Mouse (Mus musculus): Measurements from ENCODE around the gene Abca12.

The Abca12 gene

DNA sequence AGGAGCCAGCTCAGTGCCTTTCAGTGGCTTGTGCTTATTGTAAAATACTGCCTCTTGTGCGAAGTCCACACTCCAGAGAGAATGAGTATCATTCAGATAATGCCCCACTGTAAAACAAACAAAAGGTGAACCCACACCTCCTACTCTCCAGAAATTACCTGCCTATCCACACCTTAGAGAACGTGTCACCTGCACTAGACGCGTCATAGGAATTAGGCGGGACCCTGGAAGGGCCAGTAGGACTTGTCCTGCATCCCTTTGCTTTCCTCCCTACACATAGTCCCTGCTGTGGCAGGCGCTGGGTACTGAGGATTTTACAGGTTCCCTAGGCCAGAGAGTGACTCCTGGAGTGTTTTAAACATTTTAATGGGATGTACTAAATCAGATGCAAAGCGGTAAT, at the start of gene Abca12:
Gene Abca12, minus strand, starts transcription at position 101 of the 400 bp plus-strand sequence.
- no peak for DNase-seq (ENCODE audit: low spot score)

GRCm38 (mm10) chr1:71457961-71458360, 43.3 kb upstream of the Abca12 start:
- DNase-seq (ENCODE audit: low spot score), result peak; percentile 33

GRCm38 (mm10) chr1:71447424-71447823, 32.7 kb upstream of the Abca12 start:
- DNase-seq (ENCODE audit: low spot score), result no peak

DNA sequence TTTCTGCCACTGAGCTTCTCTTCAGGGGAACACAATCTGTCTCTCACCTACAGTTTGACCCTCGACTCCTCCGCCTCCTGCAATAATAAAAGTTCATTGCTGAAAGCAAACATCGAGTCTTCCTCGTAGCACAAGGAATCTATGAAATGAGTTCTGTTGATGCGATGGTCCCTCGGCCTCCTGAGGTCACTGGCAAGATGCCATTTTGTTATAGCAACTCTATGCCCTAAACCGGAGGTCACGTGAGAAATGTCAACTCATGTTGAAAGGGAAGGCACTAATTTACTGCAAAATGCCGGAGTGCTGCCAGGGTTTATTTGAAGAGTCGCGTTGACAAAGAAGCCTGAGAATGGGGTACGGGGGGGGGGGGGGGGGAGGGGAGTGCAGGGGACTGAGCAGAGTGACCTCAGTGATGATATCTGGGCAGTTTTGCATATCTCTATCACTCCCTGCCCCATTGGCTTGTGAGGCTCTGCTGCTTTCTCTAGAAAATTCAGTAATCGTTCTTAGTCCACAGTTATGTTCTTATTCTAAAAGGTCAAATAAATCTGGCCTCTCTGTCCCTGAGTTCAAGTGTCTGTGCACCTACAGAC, 7.1 kb upstream of the Abca12 start:
- no peak for DNase-seq (ENCODE audit: low spot score)

GRCm38 (mm10) chr1:71418467-71418866, 3.8 kb upstream of the Abca12 start:
- no peak for DNase-seq (ENCODE audit: low spot score)

DNA sequence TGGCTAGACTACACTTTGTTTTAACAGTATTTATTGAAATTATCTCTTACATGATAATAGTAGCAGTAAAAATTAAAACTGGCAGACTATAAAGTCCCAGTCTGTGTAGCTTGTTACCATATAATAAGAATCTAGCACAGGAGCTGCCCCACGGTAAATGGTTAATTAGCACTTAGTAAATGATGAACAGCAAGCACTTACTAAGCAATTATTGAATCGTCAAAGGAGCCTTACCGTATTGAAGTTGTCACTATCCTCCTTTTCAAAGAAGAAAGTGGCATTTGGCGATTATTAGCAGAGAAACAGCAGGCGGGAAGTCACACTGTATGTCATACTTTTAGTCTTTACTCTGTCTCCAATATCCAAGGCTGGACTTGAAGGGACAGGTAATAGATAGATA, 3.2 kb upstream of the Abca12 start:
- DNase-seq (ENCODE audit: low spot score), result no peak

- DNase-seq (ENCODE audit: low spot score), result no peak
These were observed 626 bp downstream of the Abca12 start for GRCm38 (mm10) chr1:71414084-71414483.

GRCm38 (mm10) chr1:71413114-71413513, 1.6 kb downstream of the Abca12 start:
- no peak for DNase-seq (ENCODE audit: low spot score)

DNA sequence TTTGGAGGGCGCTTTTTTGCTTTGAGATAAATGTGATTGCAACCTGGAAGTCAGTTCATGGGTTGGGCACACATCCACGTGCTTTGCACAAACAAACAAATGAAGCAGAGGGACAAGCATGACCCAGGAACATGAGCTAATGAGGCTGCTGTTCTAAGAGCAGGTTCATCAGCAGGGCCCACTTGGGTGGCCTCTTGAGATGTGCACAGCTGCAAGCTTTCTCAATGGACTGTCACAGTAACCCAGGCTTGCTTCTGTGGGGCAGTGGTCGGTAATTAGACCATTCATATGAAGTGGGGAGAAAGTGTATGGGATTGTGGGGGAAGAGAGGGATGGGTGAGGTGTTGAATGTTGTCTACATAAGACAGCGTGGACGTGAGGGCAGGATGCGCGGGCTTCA, 7.0 kb downstream of the Abca12 start:
- no peak for DNase-seq (ENCODE audit: low spot score)

GRCm38 (mm10) chr1:71397635-71398034, 17.1 kb downstream of the Abca12 start:
- DNase-seq (ENCODE audit: low spot score), result no peak

GRCm38 (mm10) chr1:71396105-71396504, 18.6 kb downstream of the Abca12 start:
- no peak for DNase-seq (ENCODE audit: low spot score)

DNA sequence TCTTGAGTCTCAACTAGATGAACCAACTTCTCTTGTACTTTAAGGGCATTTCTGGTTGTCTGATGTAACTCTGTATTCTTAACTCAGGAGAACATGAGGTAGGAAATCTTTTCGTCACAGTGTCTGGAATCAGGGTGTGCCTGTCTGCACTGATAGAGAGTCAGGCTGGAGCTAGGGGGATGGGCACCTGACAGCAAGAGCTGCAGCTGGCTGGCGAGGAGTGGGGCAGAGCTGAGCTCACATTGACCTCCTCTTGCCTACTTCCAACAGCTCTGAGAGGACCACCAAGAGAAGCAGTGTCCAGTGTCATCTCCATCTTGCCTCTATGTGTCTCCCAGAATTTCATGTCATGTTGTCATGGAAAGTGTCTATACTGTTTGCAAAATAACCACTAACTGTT, 20.5 kb downstream of the Abca12 start:
- no peak for DNase-seq (ENCODE audit: low spot score)

GRCm38 (mm10) chr1:71393489-71393888, 21.2 kb downstream of the Abca12 start:
- DNase-seq (ENCODE audit: low spot score), result no peak

- DNase-seq (ENCODE audit: low spot score), result no peak
These were observed 22.2 kb downstream of the Abca12 start for GRCm38 (mm10) chr1:71392463-71392862.

DNA sequence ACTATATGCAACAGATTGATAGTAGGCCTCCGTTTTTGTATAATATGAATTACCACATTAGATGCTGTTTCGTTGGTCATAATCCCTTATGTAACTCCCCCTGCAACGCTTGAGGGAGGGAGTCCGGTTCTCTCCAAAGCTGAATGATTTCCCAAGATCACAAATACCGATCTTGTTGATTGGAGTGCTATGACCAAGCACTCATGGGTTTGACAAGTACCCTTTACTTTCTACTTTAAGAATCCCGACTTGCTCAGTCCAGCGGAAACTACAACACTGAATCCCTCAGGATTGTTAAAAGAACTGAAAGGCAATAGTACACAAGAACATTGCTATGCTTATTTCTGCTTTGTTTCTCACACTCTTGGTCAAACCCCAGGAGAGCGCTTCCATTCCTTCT, 28.1 kb downstream of the Abca12 start:
- no peak for DNase-seq (ENCODE audit: low spot score)

DNA sequence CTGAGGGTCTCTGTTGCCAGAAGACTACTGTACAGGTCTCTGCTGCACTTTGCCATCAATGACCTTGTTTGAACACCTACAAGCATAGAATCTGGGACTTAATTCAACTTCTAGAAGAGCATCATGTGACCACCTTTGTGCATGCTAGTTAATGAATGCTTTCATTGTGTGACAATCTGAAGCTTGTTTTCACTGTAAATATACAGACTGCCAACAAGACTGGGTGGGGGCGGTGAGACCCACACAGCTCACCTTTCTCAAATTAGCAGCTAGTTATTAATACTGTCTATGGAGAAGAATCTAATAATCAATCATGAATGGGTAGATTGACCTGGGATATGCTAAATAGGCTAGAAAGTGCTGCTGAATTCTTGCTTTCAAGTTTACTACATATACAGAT, 30.6 kb downstream of the Abca12 start:
- DNase-seq (ENCODE audit: low spot score), result no peak

- no peak for DNase-seq (ENCODE audit: low spot score)
These were observed 41.6 kb downstream of the Abca12 start for GRCm38 (mm10) chr1:71373090-71373489.

- DNase-seq (ENCODE audit: low spot score), result no peak
These were observed 44.4 kb downstream of the Abca12 start for GRCm38 (mm10) chr1:71370266-71370665.

DNA sequence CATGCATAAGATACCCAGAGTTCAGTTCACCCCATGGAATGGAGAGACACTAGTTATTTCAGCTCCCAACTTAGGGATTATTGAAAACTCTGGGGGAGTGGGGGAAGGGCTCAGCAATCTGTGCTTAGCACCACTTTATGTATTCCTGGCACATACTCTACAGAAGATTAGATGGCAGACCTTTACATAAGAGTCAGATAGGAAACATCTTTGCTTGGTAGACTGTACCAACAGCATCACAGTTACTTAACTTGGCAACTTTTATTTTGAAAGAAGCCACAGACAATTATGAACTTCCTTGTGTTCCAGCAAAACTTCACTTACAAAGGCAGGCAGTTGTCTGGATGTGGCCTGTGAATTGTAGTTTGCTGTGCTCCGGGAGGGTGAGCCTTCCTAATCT, 46.9 kb downstream of the Abca12 start:
- no peak for DNase-seq (ENCODE audit: low spot score)

GRCm38 (mm10) chr1:71342861-71343554, 71.7 kb downstream of the Abca12 start:
- DNase-seq (ENCODE audit: low spot score), result no peak

GRCm38 (mm10) chr1:71342261-71342594, 72.5 kb downstream of the Abca12 start:
- DNase-seq (ENCODE audit: low spot score), result no peak

GRCm38 (mm10) chr1:71341370-71342260, 73.1 kb downstream of the Abca12 start:
- DNase-seq (ENCODE audit: low spot score), result no peak

Measured in ovary, adult 18-20 months (tissue).